Mouse (Mus musculus) fat pad, adult 2 months (tissue): ENCODE measurements around the gene Acot5.
"Not testable (repeated sequence)": the region's sequence is repeated elsewhere in the genome, so short reads cannot be mapped to it uniquely, and the experiment has no call there.

Experiments
- DNase-seq: peaks from one replicate; pipeline ENCODE4 v3.0.0-alpha.2; 2011; ENCODE audit warnings: low read depth, low spot score; ENCODE audit errors: extremely low read depth

Acot5 gene

GRCm38 (mm10) chr12:84068986-84069385, at the start of gene Acot5:
TSS of gene Acot5 (plus strand) at chr12:84069325.
- peak; percentile 97 for DNase-seq

- DNase-seq: not testable (repeated sequence)
These were observed 48.6 kb upstream of the Acot5 start for GRCm38 (mm10) chr12:84020528-84020927.

GRCm38 (mm10) chr12:84022266-84022665, 46.9 kb upstream of the Acot5 start:
- not testable (repeated sequence) for DNase-seq

- no peak for DNase-seq
These were observed 45.9 kb upstream of the Acot5 start for GRCm38 (mm10) chr12:84023052-84023745.

GRCm38 (mm10) chr12:84025888-84026287, 43.2 kb upstream of the Acot5 start:
- DNase-seq: no peak

GRCm38 (mm10) chr12:84028328-84028727, 40.8 kb upstream of the Acot5 start:
- DNase-seq: not testable (repeated sequence)

- not testable (repeated sequence) for DNase-seq
These were observed 40.1 kb upstream of the Acot5 start for GRCm38 (mm10) chr12:84029043-84029442.

GRCm38 (mm10) chr12:84030659-84031332, 38.3 kb upstream of the Acot5 start:
- no peak for DNase-seq

- no peak for DNase-seq
These were observed 36.3 kb upstream of the Acot5 start for GRCm38 (mm10) chr12:84032854-84033253.

GRCm38 (mm10) chr12:84033302-84033701, 35.8 kb upstream of the Acot5 start:
- not testable (repeated sequence) for DNase-seq

- no peak for DNase-seq
These were observed 35.0 kb upstream of the Acot5 start for GRCm38 (mm10) chr12:84034108-84034507.

GRCm38 (mm10) chr12:84038241-84038640, 30.9 kb upstream of the Acot5 start, which contains the start of gene Acot4:
TSS of gene Acot4 (plus strand) at chr12:84038379.
- not testable (repeated sequence) for DNase-seq

- DNase-seq: not testable (repeated sequence)
These were observed 30.4 kb upstream of the Acot5 start, which contains the start of gene Gm49366 for GRCm38 (mm10) chr12:84038691-84039111. TSS of gene Gm49366 (plus strand) at chr12:84038935.

- DNase-seq: no peak
These were observed 26.9 kb upstream of the Acot5 start for GRCm38 (mm10) chr12:84042248-84042647.

- no peak for DNase-seq
These were observed 25.1 kb upstream of the Acot5 start for GRCm38 (mm10) chr12:84044045-84044444.

- DNase-seq: no peak
These were observed 22.2 kb upstream of the Acot5 start for GRCm38 (mm10) chr12:84046906-84047305.

- DNase-seq: not testable (repeated sequence)
These were observed 18.4 kb upstream of the Acot5 start for GRCm38 (mm10) chr12:84050744-84051143.

- no peak for DNase-seq
These were observed 17.1 kb upstream of the Acot5 start, which contains the start of gene Acot3 for GRCm38 (mm10) chr12:84051937-84052474. TSS of gene Acot3 (plus strand) at chr12:84052144.

GRCm38 (mm10) chr12:84052609-84053008, 16.5 kb upstream of the Acot5 start:
- no peak for DNase-seq

- no peak for DNase-seq
These were observed 16.0 kb upstream of the Acot5 start for GRCm38 (mm10) chr12:84053173-84053572.

- DNase-seq: no peak
These were observed 15.3 kb upstream of the Acot5 start for GRCm38 (mm10) chr12:84053679-84054391.
